25 mouse cellular contexts compared by ENCODE assay signal in genomic region chr2:13087811-13088210, GRCm38 (mm10).
"Had no signal": no experiment of that assay in that cellular context is flagged by ENCODE, and none has a peak within 500 bp of the region (broad histone marks: within the 10 kb centered on the region; RNA-seq: fewer than 3 reads in every experiment).

No protein-coding gene starts in this region.

- H3K4me3 ChIP-seq: heart, adult 2 months; heart, embryonic 13.5 days; heart, embryonic 15.5 days; hindbrain, embryonic 13.5 days; hindbrain, embryonic 15.5 days; layer of hippocampus, adult 2 months; left cerebral cortex, adult 2 months; limb, embryonic 10.5 days; limb, embryonic 12.5 days; liver, embryonic 13.5 days had no signal

- ATAC-seq: hindbrain, postnatal 0 days; intestine, postnatal 0 days had no signal

- H3K27me3 ChIP-seq: heart, embryonic 13.5 days; heart, embryonic 15.5 days; hindbrain, embryonic 13.5 days; hindbrain, embryonic 15.5 days; limb, embryonic 12.5 days; liver, embryonic 13.5 days had no signal

- DNase-seq: gastrocnemius, postnatal 14 days; gastrocnemius, postnatal 36 days; heart, adult 11 months; heart, adult 2 months; heart, postnatal 14 days; heart, postnatal 36 days; kidney, adult 18-20 months; kidney, adult 8-10 months; kidney, postnatal 10 days; kidney, postnatal 25 days; kidney, postnatal 4 days; liver; liver, embryonic 13.5 days had no signal

- H3K4me1 ChIP-seq: heart, embryonic 13.5 days; heart, embryonic 15.5 days; limb, embryonic 10.5 days; limb, embryonic 12.5 days; liver, embryonic 13.5 days had no signal

- H3K9me3 ChIP-seq: heart, embryonic 13.5 days; heart, embryonic 15.5 days; hindbrain, embryonic 13.5 days; hindbrain, embryonic 15.5 days; limb, embryonic 10.5 days; limb, embryonic 12.5 days; liver, embryonic 13.5 days had no signal

- H3K36me3 ChIP-seq: heart, embryonic 13.5 days; heart, embryonic 15.5 days; hindbrain, embryonic 13.5 days; hindbrain, embryonic 15.5 days; limb, embryonic 10.5 days; limb, embryonic 12.5 days; liver, embryonic 13.5 days had no signal

- H3K4me2 ChIP-seq: heart, embryonic 11.5 days; heart, embryonic 13.5 days; heart, embryonic 15.5 days; hindbrain, embryonic 13.5 days; hindbrain, embryonic 15.5 days; limb, embryonic 12.5 days; liver, embryonic 11.5 days; liver, embryonic 13.5 days had no signal

- H3K27ac ChIP-seq: heart, adult 2 months; heart, embryonic 13.5 days; heart, embryonic 15.5 days; hindbrain, embryonic 13.5 days; hindbrain, embryonic 15.5 days; hindbrain, postnatal 0 days; layer of hippocampus, adult 2 months; left cerebral cortex, adult 2 months; limb, embryonic 10.5 days; limb, embryonic 12.5 days; liver, embryonic 13.5 days had no signal

- H3K9ac ChIP-seq: heart, embryonic 13.5 days; heart, embryonic 15.5 days; hindbrain, embryonic 13.5 days; hindbrain, embryonic 15.5 days; limb, embryonic 12.5 days; liver, embryonic 13.5 days had no signal
